ENCODE assay signal across 17 mouse cellular contexts in genomic region chr12:70408396-70408795, GRCm38 (mm10). TPM values are rescaled to one million over a fixed set of nuclear protein-coding genes. Genes with fewer than 3 reads are reported as not detected.
DNase-seq lines count a peak whose midpoint lies in the region; TF ChIP-seq lines count a peak whose summit lies in the region.
"Had no signal": no experiment of that assay in that cellular context is flagged by ENCODE, and none has a peak within 500 bp of the region (broad histone marks: within the 10 kb centered on the region; RNA-seq: fewer than 3 reads in every experiment).

No protein-coding gene starts in this region.

- peak overlapping the region; percentile 52; the same call in 1 of the 2 replicates for H3K27ac ChIP-seq in embryonic fibroblast, embryonic 13.5 days (ENCODE audit: insufficient read depth, low read length)
- H3K27ac ChIP-seq: embryonic facial prominence, embryonic 10.5 days; embryonic facial prominence, embryonic 12.5 days; forebrain, embryonic 13.5 days; forebrain, embryonic 15.5 days had no signal

- peak; percentile 45 for DNase-seq in layer of hippocampus, adult 9-11 months
- no peak for DNase-seq in layer of hippocampus, adult 9-10 months (ENCODE audit: low spot score)
- DNase-seq in right cerebral cortex, adult 2 months (ENCODE audit: low spot score in 2 of 2) = no peak
- DNase-seq in frontal cortex, postnatal 14 days (ENCODE audit: low spot score in 2 of 2) = no peak
- DNase-seq: adrenal gland, adult 2 months; adrenal gland, postnatal 10 days; adrenal gland, postnatal 25 days; cerebellum, adult 9-10 months; cerebellum, postnatal 10 days; cerebellum, postnatal 25 days; forebrain, postnatal 0 days had no signal

- H3K4me1 ChIP-seq in embryonic fibroblast, embryonic 13.5 days (ENCODE audit: control insufficient read depth, insufficient read depth, low read length) = no peaks in the 10 kb centered on the region
- H3K4me1 ChIP-seq: embryonic facial prominence, embryonic 10.5 days; embryonic facial prominence, embryonic 12.5 days; forebrain, embryonic 13.5 days; forebrain, embryonic 15.5 days had no signal

- TF ChIP-seq CTCF in embryonic fibroblast, embryonic 13.5 days (IDR thresholded peaks at IDR 0.05; ENCODE audit: borderline replicate concordance, insufficient read depth, low read length) = no peak

- H3K4me3 ChIP-seq in embryonic fibroblast, embryonic 13.5 days (ENCODE audit: insufficient read depth, low read length) = no peak overlapping the region
- H3K4me3 ChIP-seq: embryonic facial prominence, embryonic 10.5 days; embryonic facial prominence, embryonic 12.5 days; erythroblast, embryonic 14.5 days; forebrain, embryonic 13.5 days; forebrain, embryonic 15.5 days had no signal

- TF ChIP-seq POLR2A in embryonic fibroblast, embryonic 13.5 days (IDR thresholded peaks at IDR 0.05; ENCODE audit: low read depth, low read length) = no peak

RNA-seq across cellular contexts. Expression of gene Tmx1, which starts 44.5 kb away (rescaled TPM):
- 89.2 and 95.7 TPM in 2 replicates for polyA plus RNA-seq in embryonic fibroblast, embryonic 13.5 days (2011; ENCODE audit: insufficient read length, low read depth, missing spikeins)
